In the genomic region with DNA sequence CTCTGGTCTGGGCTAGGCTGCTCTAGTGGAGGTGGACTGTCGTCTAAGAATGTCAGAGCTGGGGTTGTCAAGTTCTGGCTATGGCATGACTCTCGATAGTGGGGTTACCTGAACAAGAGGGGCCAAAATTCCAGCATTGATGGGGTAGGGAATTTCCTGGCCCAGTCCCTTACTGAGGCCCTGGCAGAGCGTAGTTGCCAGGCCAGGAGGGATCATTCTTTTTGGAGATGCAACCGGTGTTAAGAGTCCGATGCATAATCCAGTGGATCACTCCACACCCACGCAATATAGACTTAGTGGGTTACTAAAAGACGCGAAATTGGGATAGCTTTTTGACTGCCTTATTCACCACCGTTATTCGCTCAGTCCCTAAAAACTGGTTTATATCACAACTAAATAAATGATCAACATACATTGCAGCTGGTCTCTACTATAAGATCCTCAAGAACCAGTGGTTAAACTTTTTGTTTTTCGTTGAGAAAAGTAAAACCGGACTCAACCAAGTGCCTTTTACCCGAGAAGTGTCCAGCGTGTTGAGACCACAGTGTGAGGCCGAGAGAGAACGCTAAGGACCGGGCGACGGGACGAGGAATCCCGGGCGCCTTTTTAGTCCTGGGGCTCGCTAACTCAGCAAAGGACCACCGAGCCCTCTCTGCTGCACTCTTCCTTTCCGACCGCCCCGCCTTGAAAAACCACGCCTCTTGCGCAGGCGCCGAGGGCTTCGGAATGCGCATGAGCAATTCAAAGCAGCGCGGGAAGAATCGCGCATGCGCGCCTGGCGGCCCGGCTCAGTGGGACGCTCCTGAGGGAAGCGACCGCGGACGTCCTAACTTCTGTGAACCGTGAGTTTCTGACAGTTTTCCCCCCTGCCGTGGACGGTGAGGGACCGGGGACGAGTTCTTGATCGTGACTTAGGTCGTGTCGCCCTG, we compare ENCODE assay signal across 7 mouse cellular contexts. TPM values are rescaled to one million over a fixed set of nuclear protein-coding genes. Genes with fewer than 3 reads are reported as not detected.
A peak's percentile ranks its signal among the peaks of the same experiment; 100 is the strongest.
DNase-seq lines count a peak whose midpoint lies in the region; ATAC-seq and TF ChIP-seq lines count a peak whose summit lies in the region.

Gene Cdc7 (plus strand): TSS at position 739 of the 929 bp plus-strand sequence.

- peaks cover 13% of the 10 kb centered on the region for H3K4me1 ChIP-seq in embryonic facial prominence, embryonic 12.5 days
- H3K4me1 ChIP-seq in heart, adult 2 months (ENCODE audit: control insufficient read depth, insufficient read depth, low read length) = peaks cover 3% of the 10 kb centered on the region; the same call in 1 of the 2 replicates
- H3K4me1 ChIP-seq in limb, embryonic 13.5 days = peaks cover 12% of the 10 kb centered on the region
- peaks cover 12% of the 10 kb centered on the region for H3K4me1 ChIP-seq in midbrain, embryonic 16.5 days (ENCODE audit: control insufficient read depth, insufficient read depth, low read length)

- DNase-seq in adrenal gland, postnatal 25 days = peak; percentile 95
- DNase-seq in heart, adult 2 months = peak; percentile 94 to 95
- DNase-seq in kidney, adult 8-10 months = peak; percentile 79 to 90
- DNase-seq in spleen, postnatal 10 days (ENCODE audit: low spot score in 2 of 2) = peak; percentile 96 to 98

- intact Hi-C loops in heart, adult 2 months (cut with DNase I) = loop anchor here (10.0 kb wide), 1 partner anchor 99 kb away; no protein-coding TSS in a partner anchor

- H3K4me3 ChIP-seq in embryonic facial prominence, embryonic 12.5 days = peak within 1 kb of the TSS; percentile 86
- peak within 1 kb of the TSS; percentile 80 for H3K4me3 ChIP-seq in heart, adult 2 months
- H3K4me3 ChIP-seq in limb, embryonic 13.5 days = peak within 1 kb of the TSS; percentile 88
- peak within 1 kb of the TSS; percentile 96 for H3K4me3 ChIP-seq in midbrain, embryonic 16.5 days (ENCODE audit: low read depth, low read length)

- WGBS in embryonic facial prominence, embryonic 12.5 days = 6% methylated on average over 54 of the region's 54 CpGs
- WGBS in heart, adult 2 months = 6% methylated on average over 54 of the region's 54 CpGs
- 7% methylated on average over 54 of the region's 54 CpGs for WGBS in limb, embryonic 13.5 days
- 5% methylated on average over 54 of the region's 54 CpGs for WGBS in midbrain, embryonic 16.5 days

- H3K79me2 ChIP-seq in heart, adult 2 months (replicated peaks; ENCODE audit: control insufficient read depth, insufficient read depth, low read length) = no peaks in the 10 kb centered on the region

- H3K27me3 ChIP-seq in embryonic facial prominence, embryonic 12.5 days = no peaks in the 10 kb centered on the region; the same call in 1 of the 2 replicates
- H3K27me3 ChIP-seq in heart, adult 2 months (ENCODE audit: control insufficient read depth, insufficient read depth, low read length) = no peaks in the 10 kb centered on the region
- H3K27me3 ChIP-seq in limb, embryonic 13.5 days = no peaks in the 10 kb centered on the region
- H3K27me3 ChIP-seq in midbrain, embryonic 16.5 days (ENCODE audit: control insufficient read depth, insufficient read depth, low read depth, low read length) = no peaks in the 10 kb centered on the region

- ATAC-seq in embryonic facial prominence, embryonic 12.5 days (ENCODE audit: insufficient number of reproducible peaks, insufficient read depth, low FRiP score, low TSS enrichment) = peak; percentile 87
- peak; percentile 94 for ATAC-seq in limb, embryonic 13.5 days (ENCODE audit: low FRiP score, low read depth)
- ATAC-seq in midbrain, embryonic 16.5 days = peak; percentile 94

- peak within 1 kb of the TSS; percentile 82 for H3K9ac ChIP-seq in embryonic facial prominence, embryonic 12.5 days
- peak within 1 kb of the TSS; percentile 61 for H3K9ac ChIP-seq in heart, adult 2 months (ENCODE audit: low read depth, low read length)
- peak within 1 kb of the TSS; percentile 86 for H3K9ac ChIP-seq in limb, embryonic 13.5 days
- H3K9ac ChIP-seq in midbrain, embryonic 16.5 days (ENCODE audit: low read depth, low read length) = peak within 1 kb of the TSS; percentile 86

- 0 out of 2 replicates have a peak, but pooled peaks have one; percentile 28 for TF ChIP-seq EP300 in heart, adult 2 months (IDR thresholded peaks at IDR 0.05; ENCODE audit: insufficient read depth, low read depth, low read length)

- H3K36me3 ChIP-seq in embryonic facial prominence, embryonic 12.5 days = peaks cover 8% of the 10 kb centered on the region; the same call in 1 of the 2 replicates
- no peaks in the 10 kb centered on the region for H3K36me3 ChIP-seq in heart, adult 2 months (ENCODE audit: control insufficient read depth, insufficient read depth, low read length)
- H3K36me3 ChIP-seq in limb, embryonic 13.5 days = peaks cover 6% of the 10 kb centered on the region
- no peaks in the 10 kb centered on the region for H3K36me3 ChIP-seq in midbrain, embryonic 16.5 days (ENCODE audit: control insufficient read depth, insufficient read depth, low read length)

- peak; percentile 71 for TF ChIP-seq POLR2A in heart, adult 2 months (IDR thresholded peaks at IDR 0.05; ENCODE audit: insufficient read depth, low read depth, low read length)

- TF ChIP-seq CTCF in heart, adult 2 months (IDR thresholded peaks at IDR 0.05) = peak; percentile 27

- no peaks in the 10 kb centered on the region for H3K9me3 ChIP-seq in embryonic facial prominence, embryonic 12.5 days
- H3K9me3 ChIP-seq in limb, embryonic 13.5 days = peaks cover 5% of the 10 kb centered on the region; the same call in 1 of the 2 replicates
- H3K9me3 ChIP-seq in midbrain, embryonic 16.5 days (replicated peaks; ENCODE audit: control insufficient read depth, low read length, poor library complexity, severe bottlenecking) = no peaks in the 10 kb centered on the region; the same call in 1 of the 2 replicates

- peak within 1 kb of the TSS; percentile 66 for H3K27ac ChIP-seq in embryonic facial prominence, embryonic 12.5 days
- peak within 1 kb of the TSS; percentile 67 for H3K27ac ChIP-seq in heart, adult 2 months
- peak within 1 kb of the TSS; percentile 55; the same call in 1 of the 2 replicates for H3K27ac ChIP-seq in limb, embryonic 13.5 days
- H3K27ac ChIP-seq in midbrain, embryonic 16.5 days (ENCODE audit: low read length) = peak within 1 kb of the TSS; percentile 81

- peak within 1 kb of the TSS; percentile 85 for H3K4me2 ChIP-seq in embryonic facial prominence, embryonic 12.5 days (replicated peaks)
- H3K4me2 ChIP-seq in limb, embryonic 13.5 days (replicated peaks) = peak within 1 kb of the TSS; percentile 92
- peak within 1 kb of the TSS; percentile 67 for H3K4me2 ChIP-seq in midbrain, embryonic 16.5 days (ENCODE audit: low read length)

RNA-seq across cellular contexts. Expression of gene Cdc7, which starts in this region (rescaled TPM):
- total RNA-seq in adrenal gland, postnatal 25 days (2021) = 5.6 and 5.9 TPM in 2 replicates
- 57.9 and 60.8 TPM in 2 replicates for polyA plus RNA-seq in embryonic facial prominence, embryonic 12.5 days (2016; fragmentation: Nextera tagmentation; extraction: Ambion mirVana)
- under 1 TPM; 0.39 to 0.59 TPM for total RNA-seq in heart, adult 2 months (2021)
- 0.70 and 1.3 TPM in 2 replicates for polyA plus RNA-seq in heart, adult 2 months (2012; rRNA removed)
- 51.6 and 55.2 TPM in 2 replicates for polyA plus RNA-seq in limb, embryonic 13.5 days (2015; fragmentation: Nextera tagmentation; extraction: Ambion mirVana)
- polyA plus RNA-seq in midbrain, embryonic 16.5 days (2015; fragmentation: Nextera tagmentation; extraction: Ambion mirVana) = 49.7 and 49.8 TPM in 2 replicates

Comparison
In these comparisons a context has a peak if more than half of its experiments do, and no peak if none do; other contexts are left out.
1. Peak in every context shown above with its lines: DNase-seq, ATAC-seq, H3K4me3 ChIP-seq and H3K27ac ChIP-seq.
2. RNA of gene Cdc7 (polyA plus RNA-seq): 57.9 to 60.8 TPM in embryonic facial prominence, embryonic 12.5 days, 51.6 to 55.2 TPM in limb, embryonic 13.5 days and 49.7 to 49.8 TPM in midbrain, embryonic 16.5 days; 0.70 to 1.3 TPM in heart, adult 2 months; every median in the first group is over 10 times any median in the second.